Mouse (Mus musculus) heart, embryonic 14.5 days (tissue): Measurements from ENCODE around the gene Magi3. TPM values are rescaled to one million over a fixed set of nuclear protein-coding genes. Genes with fewer than 3 reads are reported as not detected.

Source experiments
- ATAC-seq: fragments of 200-750 bp; cut with Nextera tagmentation; 2 replicates; pipeline ENCODE4 v1.8.0; 2017; ENCODE audit warnings: low read depth, moderate TSS enrichment; ENCODE audit not compliant: insufficient number of reproducible peaks, insufficient read depth, low FRiP score
- H3K27ac ChIP-seq, 2 experiments: fragments of 200-500 bp in 1 of 2; fragments of 300-500 bp in 1 of 2; sonication (generic) in 1 of 2; replicated peaks in 1 of 2; 2 replicates each; pipeline ENCODE4 v1.5.1; 2012 to 2014; ENCODE audit warnings: low read depth in 2 of 2, low read length in 2 of 2, control low read depth in 1 of 2, mild to moderate bottlenecking in 1 of 2, mixed read lengths in 1 of 2; ENCODE audit not compliant: control insufficient read depth in 1 of 2, insufficient read depth in 1 of 2
- H3K27me3 ChIP-seq: fragments of 300-500 bp; sonication (generic); 2 replicates; pipeline ENCODE4 v1.6.1; 2014; ENCODE audit warnings: mild to moderate bottlenecking, low read length, control low read depth; ENCODE audit not compliant: control insufficient read depth, insufficient read depth
- H3K36me3 ChIP-seq: fragments of 300-500 bp; sonication (generic); 2 replicates; pipeline ENCODE4 v1.6.1; 2014; ENCODE audit warnings: mild to moderate bottlenecking, control low read depth, low read length, mixed read lengths; ENCODE audit not compliant: control insufficient read depth, insufficient read depth
- H3K4me1 ChIP-seq, 2 experiments: fragments of 200-500 bp in 1 of 2; fragments of 300-500 bp in 1 of 2; sonication (generic) in 1 of 2; 2 replicates each; pipeline ENCODE4 v1.6.1; 2012 to 2014; ENCODE audit warnings: low read length in 2 of 2, control low read depth in 1 of 2, mixed read lengths in 1 of 2; ENCODE audit not compliant: control insufficient read depth in 2 of 2, insufficient read depth in 2 of 2
- H3K4me2 ChIP-seq: fragments of 300-500 bp; sonication (generic); 2 replicates; pipeline ENCODE4 v1.6.1; 2014; ENCODE audit warnings: mild to moderate bottlenecking, low read length
- H3K4me3 ChIP-seq, 2 experiments: fragments of 200-500 bp in 1 of 2; fragments of 300-500 bp in 1 of 2; sonication (generic) in 1 of 2; 2 replicates each; pipeline ENCODE4 v1.5.1; 2012 to 2014; ENCODE audit warnings: low read length in 2 of 2, mild to moderate bottlenecking in 2 of 2, control low read depth in 1 of 2, low read depth in 1 of 2, moderate library complexity in 1 of 2; ENCODE audit not compliant: control insufficient read depth in 1 of 2, insufficient read depth in 1 of 2
- H3K9ac ChIP-seq: fragments of 300-500 bp; sonication (generic); 2 replicates; pipeline ENCODE4 v1.6.1; 2014; ENCODE audit warnings: mild to moderate bottlenecking, low read length
- H3K9me3 ChIP-seq: fragments of 300-500 bp; sonication (generic); 2 replicates; pipeline ENCODE4 v1.6.1; 2016; ENCODE audit warnings: low read length, control low read depth; ENCODE audit not compliant: control insufficient read depth
- WGBS: fragments of 180-500 bp; shearing (Covaris S2); extraction: QIAGEN DNeasy Blood & Tissue Kit; methylation state at CpG from one replicate; pipeline ENCODE4 v1.1.7; 2014; 5-methylcytosine and 5-hydroxymethylcytosine counted together
- polyA plus RNA-seq: library from polyadenylated mRNA; unstranded; fragments of >200 nt; fragmentation: Nextera tagmentation; extraction: Ambion mirVana; gene quantifications from 2 replicates; pipeline ENCODE4 v1.2.1, GENCODE M21; 2014

Magi3 gene
- polyA plus RNA-seq, 1 experiment from 2014 or later, result 13.1 TPM

DNA sequence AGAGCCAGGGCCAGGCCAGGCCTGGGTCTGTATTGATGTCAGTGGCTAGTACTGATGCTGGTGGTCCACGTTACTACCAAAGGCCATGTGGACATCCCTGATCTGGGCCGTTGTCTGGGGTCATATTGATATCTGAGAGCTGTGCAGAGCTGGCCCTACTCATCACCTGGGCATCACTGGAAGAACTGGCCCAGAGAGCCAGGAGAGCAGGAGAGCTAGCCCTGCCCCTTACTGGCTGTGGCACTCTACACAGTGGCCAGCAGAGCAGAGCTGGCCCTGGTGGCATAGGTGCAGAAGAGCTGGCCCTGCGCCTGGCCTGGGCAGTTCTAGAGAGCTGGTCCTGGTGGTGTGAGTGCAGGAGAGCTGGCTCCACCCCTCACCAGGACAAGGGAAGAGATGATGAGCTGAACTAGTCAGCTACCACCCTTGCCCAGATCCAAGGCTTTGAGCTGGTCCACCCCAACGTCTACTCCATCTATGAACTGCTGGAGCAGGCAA lies 81.2 kb downstream of the Magi3 start:
- Histone ChIP-seq H3K27ac (no peak overlapping the region), H3K27me3 (no peaks in the 10 kb centered on the region), H3K36me3 (no peaks in the 10 kb centered on the region), H3K9me3 (no peaks in the 10 kb centered on the region), H3K4me2 (no peak overlapping the region), H3K9ac (no peak overlapping the region), H3K4me1 (peaks cover 2 to 22% of the 10 kb centered on the region in 2 experiments; a peak in 2 of 4 replicates), H3K4me3 (no peak overlapping the region)
- 0 out of 2 replicates have a peak, but pooled peaks have one; percentile 35 for ATAC-seq
- 86% methylated on average over 4 of the region's 4 CpGs for WGBS

DNA sequence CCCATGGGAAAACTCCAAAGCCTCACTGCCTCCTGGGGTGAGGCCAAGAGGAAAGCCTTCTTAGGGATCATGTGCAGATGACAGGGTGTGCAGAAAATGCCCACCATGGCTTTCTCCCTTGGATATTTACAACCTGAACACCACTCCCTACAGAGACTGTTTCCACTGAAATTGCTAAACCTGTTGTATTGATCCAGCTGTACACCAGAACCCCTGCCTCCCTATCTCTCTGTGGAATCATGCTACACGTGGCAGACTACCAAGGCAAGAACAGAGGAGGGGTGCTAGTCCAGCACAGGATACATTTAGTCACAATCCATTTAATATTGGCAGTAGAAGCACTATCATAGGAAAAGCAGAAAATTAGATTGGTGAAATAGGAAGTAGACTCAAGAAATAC lies 94.5 kb downstream of the Magi3 start:
- 0 out of 4 replicates have a peak, but pooled peaks cover 0 to 2% of the 10 kb centered on the region in 2 experiments for H3K4me1 ChIP-seq
- no peaks in the 10 kb centered on the region for H3K27me3 ChIP-seq
- 55% methylated on average over 1 of the region's 1 CpGs for WGBS
- 0 out of 2 replicates have a peak, but pooled peaks cover 3% of the 10 kb centered on the region for H3K36me3 ChIP-seq
- ATAC-seq, result no peak
- H3K9ac ChIP-seq, result no peak overlapping the region
- H3K4me3 ChIP-seq, result no peak overlapping the region
- no peak overlapping the region for H3K4me2 ChIP-seq
- H3K27ac ChIP-seq, result no peak overlapping the region
- H3K9me3 ChIP-seq, result no peaks in the 10 kb centered on the region

DNA sequence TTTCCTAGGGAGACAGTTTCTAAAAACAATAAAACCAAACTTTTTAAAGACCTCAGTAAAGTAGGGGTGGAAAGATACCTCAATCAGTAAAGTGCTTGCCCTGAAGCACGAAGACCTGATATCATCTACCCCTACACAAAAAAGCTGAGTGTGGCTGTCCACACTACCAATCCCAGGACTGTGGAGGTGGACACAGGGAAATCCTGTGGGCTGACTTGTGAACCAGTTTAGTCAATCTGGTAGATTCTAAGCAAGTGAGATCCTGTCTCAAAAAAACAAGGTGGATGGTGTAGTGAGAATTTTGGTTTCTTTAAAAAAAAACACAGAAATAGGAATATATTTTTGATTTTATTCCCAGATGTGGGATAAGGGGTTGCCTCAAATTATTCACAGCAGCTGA lies 96.3 kb downstream of the Magi3 start:
- H3K4me3 ChIP-seq, result no peak overlapping the region
- no peak overlapping the region for H3K9ac ChIP-seq
- no peak overlapping the region for H3K4me2 ChIP-seq
- no peaks in the 10 kb centered on the region for H3K27me3 ChIP-seq
- no peaks in the 10 kb centered on the region for H3K9me3 ChIP-seq
- H3K4me1 ChIP-seq, result no peaks in the 10 kb centered on the region
- no peak for ATAC-seq
- H3K27ac ChIP-seq, result no peak overlapping the region
- H3K36me3 ChIP-seq, result no peaks in the 10 kb centered on the region
- WGBS, result 67% methylated on average over 1 of the region's 1 CpGs

DNA sequence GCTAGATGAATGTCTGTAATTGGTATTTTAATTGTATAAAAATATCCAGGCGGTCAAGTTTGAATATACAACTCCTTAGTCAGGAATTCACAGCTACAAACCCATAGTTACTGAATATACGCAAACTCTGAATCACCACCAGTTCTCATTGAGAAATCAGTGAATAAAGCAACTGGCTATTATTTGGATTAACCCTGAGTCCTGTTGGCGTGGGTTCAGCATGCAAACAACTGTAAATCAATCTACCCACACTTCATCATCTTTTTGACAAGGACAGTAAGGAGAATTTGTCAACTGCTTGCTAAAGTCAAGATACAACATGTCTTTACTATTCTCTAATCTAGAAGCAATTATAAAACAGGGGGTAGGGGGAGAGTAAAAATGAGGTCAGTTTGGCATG lies 110.7 kb downstream of the Magi3 start:
- no peak overlapping the region for H3K4me2 ChIP-seq

DNA sequence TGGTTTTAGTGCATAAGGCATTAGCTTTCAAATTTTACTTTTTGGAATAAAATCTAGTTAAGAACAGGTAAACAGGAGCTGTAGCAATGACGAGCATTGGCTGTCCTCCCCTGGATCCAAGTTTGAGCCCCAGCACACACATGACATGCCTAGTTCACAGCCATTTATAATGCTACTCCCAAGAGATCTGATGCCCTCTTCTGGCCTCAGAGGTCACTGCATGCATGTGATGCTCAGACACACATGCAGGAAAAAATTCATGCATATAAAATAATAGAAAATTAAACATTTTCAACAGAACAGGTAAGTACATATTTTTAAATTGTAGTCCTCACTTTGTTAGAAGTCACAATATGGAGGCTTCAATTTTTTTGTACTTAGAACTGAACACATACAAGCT lies 115.2 kb downstream of the Magi3 start:
- Histone ChIP-seq H3K9me3 (no peaks in the 10 kb centered on the region), H3K9ac (no peak overlapping the region), H3K4me2 (no peak overlapping the region), H3K27ac (no peak overlapping the region), H3K36me3 (0 out of 2 replicates have a peak, but pooled peaks cover 11% of the 10 kb centered on the region), H3K27me3 (no peaks in the 10 kb centered on the region), H3K4me1 (peaks cover 0 to 10% of the 10 kb centered on the region in 2 experiments; a peak in 1 of 4 replicates), H3K4me3 (no peak overlapping the region)
- WGBS, result 62% methylated on average over 1 of the region's 1 CpGs
- ATAC-seq, result no peak

More for the DNA sequence above, 110.7 kb downstream of the Magi3 start:
- H3K4me3 ChIP-seq, result no peak overlapping the region
- H3K9me3 ChIP-seq, result no peaks in the 10 kb centered on the region
- WGBS, result 73% methylated on average over 3 of the region's 3 CpGs
- no peak for ATAC-seq
- 0 out of 2 replicates have a peak, but pooled peaks cover 4% of the 10 kb centered on the region for H3K36me3 ChIP-seq
- H3K27ac ChIP-seq, result no peak overlapping the region
- H3K4me1 ChIP-seq, result peaks cover 0 to 13% of the 10 kb centered on the region in 2 experiments; a peak in 1 of 4 replicates
- H3K9ac ChIP-seq, result no peak overlapping the region
- H3K27me3 ChIP-seq, result no peaks in the 10 kb centered on the region

DNA sequence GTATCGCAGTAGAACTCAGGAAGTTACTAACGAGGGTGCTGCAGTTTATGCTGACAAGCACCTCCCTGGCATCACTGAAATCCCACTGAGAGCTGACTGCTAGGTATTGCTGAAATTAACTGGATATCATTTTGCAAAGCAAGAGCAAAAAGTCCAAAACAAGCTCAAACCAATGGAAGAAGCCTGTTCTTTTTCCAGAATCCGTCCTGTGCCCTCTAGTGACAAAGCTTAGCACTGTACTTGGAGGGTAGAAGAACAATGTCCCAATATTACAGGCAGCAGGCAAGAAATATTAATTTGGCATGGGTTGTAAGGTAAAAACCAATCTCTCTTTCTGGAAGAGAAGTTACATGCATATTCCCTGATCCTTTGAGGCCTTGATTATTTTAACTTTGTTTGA lies 118.5 kb downstream of the Magi3 start:
- ATAC-seq, result no peak
- no peak overlapping the region for H3K9ac ChIP-seq
- 75% methylated on average over 3 of the region's 3 CpGs for WGBS

DNA sequence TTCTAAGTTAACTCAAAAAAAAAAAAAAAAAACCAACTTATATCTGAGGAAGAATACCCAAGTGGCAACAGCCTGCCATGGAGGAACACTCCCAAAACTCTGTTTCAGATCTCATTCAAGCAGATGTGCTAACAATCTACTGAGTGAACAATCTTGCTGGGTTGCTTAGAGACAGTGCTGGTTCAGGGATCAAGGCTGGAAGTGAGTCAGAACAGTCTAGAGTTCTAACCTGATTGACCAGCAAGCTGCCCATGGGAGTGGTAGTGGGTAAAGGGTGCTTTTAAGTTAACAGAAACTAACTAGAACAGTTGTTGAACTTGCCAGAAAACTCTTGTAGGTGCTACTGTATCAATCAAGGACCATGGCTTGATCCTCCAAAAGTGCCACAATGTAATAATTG lies 118.9 kb downstream of the Magi3 start:
- H3K27ac ChIP-seq, result no peak overlapping the region

More for the DNA sequence above, 118.5 kb downstream of the Magi3 start:
- no peak overlapping the region for H3K4me3 ChIP-seq
- H3K4me1 ChIP-seq, result peaks cover 0 to 5% of the 10 kb centered on the region in 2 experiments; a peak in 1 of 4 replicates
- no peak overlapping the region for H3K27ac ChIP-seq
- no peaks in the 10 kb centered on the region for H3K27me3 ChIP-seq
- H3K4me2 ChIP-seq, result no peak overlapping the region
- no peaks in the 10 kb centered on the region for H3K9me3 ChIP-seq
- 0 out of 2 replicates have a peak, but pooled peaks cover 11% of the 10 kb centered on the region for H3K36me3 ChIP-seq

DNA sequence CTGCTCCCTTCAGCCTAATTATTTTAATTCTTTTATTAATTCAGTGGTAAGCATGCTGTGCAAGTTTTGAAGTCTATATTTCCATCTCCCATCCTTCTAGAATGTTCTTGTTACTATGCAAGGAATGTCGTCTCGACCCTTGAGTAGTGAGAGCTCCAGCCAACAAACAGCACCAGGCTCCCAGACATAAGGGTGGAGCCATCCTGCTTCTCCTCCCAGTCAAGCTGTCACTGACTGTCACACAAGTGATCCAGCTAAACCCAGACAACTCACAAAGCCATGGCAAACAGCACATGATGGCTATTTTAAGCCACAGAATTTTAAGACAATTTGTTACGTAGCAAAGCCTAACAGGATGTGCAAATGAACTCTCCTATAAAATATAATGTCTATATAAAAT lies 124.2 kb downstream of the Magi3 start:
- Histone ChIP-seq H3K9ac (no peak overlapping the region), H3K4me3 (no peak overlapping the region), H3K9me3 (no peaks in the 10 kb centered on the region), H3K27ac (no peak overlapping the region; a peak in 1 of 4 replicates), H3K4me1 (peaks cover 2 to 4% of the 10 kb centered on the region in 2 experiments; a peak in 2 of 4 replicates), H3K36me3 (peaks cover 12% of the 10 kb centered on the region), H3K27me3 (no peaks in the 10 kb centered on the region), H3K4me2 (peak overlapping the region; percentile 9; the same call in 1 of the 2 replicates)
- 9% methylated on average over 3 of the region's 3 CpGs for WGBS
- ATAC-seq, result no peak

More for the DNA sequence above, 118.9 kb downstream of the Magi3 start:
- no peak for ATAC-seq
- Histone ChIP-seq H3K4me2 (no peak overlapping the region), H3K4me3 (no peak overlapping the region), H3K9me3 (no peaks in the 10 kb centered on the region), H3K36me3 (0 out of 2 replicates have a peak, but pooled peaks cover 11% of the 10 kb centered on the region), H3K27me3 (no peaks in the 10 kb centered on the region), H3K4me1 (peaks cover 0 to 2% of the 10 kb centered on the region in 2 experiments; a peak in 1 of 4 replicates), H3K9ac (no peak overlapping the region)
